Comparison of ENCODE assay signal across 23 mouse cellular contexts in the genomic region with DNA sequence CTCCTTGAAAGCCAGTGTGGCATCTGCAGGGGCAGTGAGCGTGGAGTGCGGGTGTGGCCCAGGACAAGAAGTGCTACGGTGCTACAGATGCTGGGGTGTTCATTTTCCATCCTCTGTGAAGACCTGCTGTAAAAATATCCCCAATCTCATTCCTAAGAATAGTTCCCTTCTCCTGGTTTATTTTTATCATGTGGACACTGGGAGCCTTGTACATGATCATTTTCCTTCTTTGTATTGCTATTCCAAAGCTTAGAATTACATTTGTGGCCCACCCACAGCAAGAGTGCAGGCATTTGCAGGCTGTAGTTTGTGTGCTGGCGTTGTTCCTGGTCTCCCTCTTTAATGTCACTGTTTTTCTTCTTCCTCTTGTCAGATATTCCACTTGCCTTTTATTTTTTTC.
DNase-seq lines count a peak whose midpoint lies in the region; ATAC-seq lines count a peak whose summit lies in the region.
"Had no signal": no experiment of that assay in that cellular context is flagged by ENCODE, and none has a peak within 500 bp of the region (broad histone marks: within the 10 kb centered on the region; RNA-seq: fewer than 3 reads in every experiment).

No protein-coding gene starts in this region.

- no peaks in the 10 kb centered on the region for H3K27me3 ChIP-seq in heart, embryonic 12.5 days (replicated peaks)
- no peaks in the 10 kb centered on the region for H3K27me3 ChIP-seq in kidney, embryonic 16.5 days (ENCODE audit: insufficient read depth, low read length)
- no peaks in the 10 kb centered on the region for H3K27me3 ChIP-seq in stomach, embryonic 16.5 days (ENCODE audit: control insufficient read depth, insufficient read depth, low read length)
- H3K27me3 ChIP-seq in forebrain, embryonic 13.5 days, result no peaks in the 10 kb centered on the region
- H3K27me3 ChIP-seq: liver, embryonic 12.5 days; lung, embryonic 15.5 days; midbrain, embryonic 12.5 days; neural tube, embryonic 15.5 days; Patski had no signal

- H3K9me3 ChIP-seq in heart, embryonic 12.5 days (replicated peaks), result no peaks in the 10 kb centered on the region
- H3K9me3 ChIP-seq in kidney, embryonic 16.5 days (ENCODE audit: low read length), result no peaks in the 10 kb centered on the region
- no peaks in the 10 kb centered on the region for H3K9me3 ChIP-seq in stomach, embryonic 16.5 days (replicated peaks; ENCODE audit: control insufficient read depth, low read length)
- H3K9me3 ChIP-seq in forebrain, embryonic 13.5 days (replicated peaks), result no peaks in the 10 kb centered on the region
- H3K9me3 ChIP-seq: liver, embryonic 12.5 days; lung, embryonic 15.5 days; midbrain, embryonic 12.5 days; neural tube, embryonic 15.5 days had no signal

- ATAC-seq in heart, embryonic 12.5 days (ENCODE audit: insufficient number of reproducible peaks, low FRiP score), result no peak
- no peak for ATAC-seq in kidney, embryonic 16.5 days (ENCODE audit: low FRiP score, low TSS enrichment)
- 0 out of 2 replicates have a peak, but pooled peaks have one; percentile 27 for ATAC-seq in stomach, embryonic 16.5 days (ENCODE audit: insufficient read depth, low FRiP score)
- ATAC-seq in forebrain, embryonic 13.5 days, result no peak
- ATAC-seq: activated CD4-positive, CD25-positive, alpha-beta regulatory T cell, adult 4 months; forebrain, embryonic 16.5 days; inflammation-experienced regulatory T-cells, adult 6 months; liver, embryonic 12.5 days; Patski had no signal

- no peak for DNase-seq in heart, adult 8-10 months (ENCODE audit: low spot score)
- peak; percentile 20 for DNase-seq in kidney, postnatal 10 days
- DNase-seq in right cerebral cortex, postnatal 10 days (ENCODE audit: low spot score in 2 of 2), result peak; percentile 50 to 60
- DNase-seq in right cerebral cortex, postnatal 14 days, result no peak
- DNase-seq: adrenal gland, postnatal 14 days; cerebellum, adult 18-20 months; cerebellum, postnatal 36 days; gastrocnemius, postnatal 14 days; kidney, postnatal 14 days; thymus, adult 18-20 months had no signal

- H3K4me3 ChIP-seq in heart, embryonic 12.5 days, result no peak overlapping the region
- H3K4me3 ChIP-seq in kidney, embryonic 16.5 days (ENCODE audit: low read length), result no peak overlapping the region
- H3K4me3 ChIP-seq in stomach, embryonic 16.5 days (replicated peaks; ENCODE audit: low read length), result no peak overlapping the region
- no peak overlapping the region for H3K4me3 ChIP-seq in forebrain, embryonic 13.5 days
- H3K4me3 ChIP-seq: liver, embryonic 12.5 days; lung, embryonic 15.5 days; midbrain, embryonic 12.5 days; neural tube, embryonic 15.5 days had no signal

- peaks cover 31% of the 10 kb centered on the region for H3K4me1 ChIP-seq in heart, embryonic 12.5 days (replicated peaks)
- H3K4me1 ChIP-seq in kidney, embryonic 16.5 days (ENCODE audit: insufficient read depth, low read length), result peaks cover 27% of the 10 kb centered on the region
- H3K4me1 ChIP-seq in stomach, embryonic 16.5 days (ENCODE audit: control insufficient read depth, insufficient read depth, low read length), result peaks cover 18% of the 10 kb centered on the region
- H3K4me1 ChIP-seq in forebrain, embryonic 13.5 days, result peaks cover 14% of the 10 kb centered on the region
- H3K4me1 ChIP-seq: neural tube, embryonic 15.5 days had no signal

- H3K27ac ChIP-seq in heart, embryonic 12.5 days (ENCODE audit: poor library complexity, severe bottlenecking), result no peak overlapping the region; the same call in 1 of the 2 replicates
- no peak overlapping the region for H3K27ac ChIP-seq in kidney, embryonic 16.5 days (ENCODE audit: low read length)
- peak overlapping the region; percentile 61 for H3K27ac ChIP-seq in stomach, embryonic 16.5 days (ENCODE audit: low read length)
- no peak overlapping the region for H3K27ac ChIP-seq in forebrain, embryonic 13.5 days
- H3K27ac ChIP-seq: liver, embryonic 12.5 days; lung, embryonic 15.5 days; macrophage; midbrain, embryonic 12.5 days; neural tube, embryonic 15.5 days had no signal

- H3K36me3 ChIP-seq in heart, embryonic 12.5 days, result no peaks in the 10 kb centered on the region
- H3K36me3 ChIP-seq in kidney, embryonic 16.5 days (ENCODE audit: insufficient read depth, low read length), result 0 out of 2 replicates have a peak, but pooled peaks cover 5% of the 10 kb centered on the region
- H3K36me3 ChIP-seq in stomach, embryonic 16.5 days (ENCODE audit: control insufficient read depth, insufficient read depth, low read length), result no peaks in the 10 kb centered on the region
- no peaks in the 10 kb centered on the region for H3K36me3 ChIP-seq in forebrain, embryonic 13.5 days (ENCODE audit: poor library complexity, severe bottlenecking)
- H3K36me3 ChIP-seq: liver, embryonic 12.5 days; lung, embryonic 15.5 days; midbrain, embryonic 12.5 days; neural tube, embryonic 15.5 days had no signal

- no peak overlapping the region for H3K9ac ChIP-seq in heart, embryonic 12.5 days
- no peak overlapping the region for H3K9ac ChIP-seq in kidney, embryonic 16.5 days (replicated peaks; ENCODE audit: low read length)
- H3K9ac ChIP-seq in stomach, embryonic 16.5 days (ENCODE audit: low read length), result no peak overlapping the region
- no peak overlapping the region for H3K9ac ChIP-seq in forebrain, embryonic 13.5 days
- H3K9ac ChIP-seq: liver, embryonic 12.5 days; lung, embryonic 15.5 days; midbrain, embryonic 12.5 days; neural tube, embryonic 15.5 days had no signal

- peak overlapping the region; percentile 24; the same call in 1 of the 2 replicates for H3K4me2 ChIP-seq in heart, embryonic 12.5 days
- no peak overlapping the region for H3K4me2 ChIP-seq in kidney, embryonic 16.5 days (replicated peaks; ENCODE audit: low read depth, low read length)
- H3K4me2 ChIP-seq in stomach, embryonic 16.5 days (ENCODE audit: low read depth, low read length), result no peak overlapping the region
- no peak overlapping the region for H3K4me2 ChIP-seq in forebrain, embryonic 13.5 days
- H3K4me2 ChIP-seq: liver, embryonic 12.5 days; lung, embryonic 15.5 days; midbrain, embryonic 12.5 days; neural tube, embryonic 15.5 days had no signal

- WGBS in heart, embryonic 12.5 days, result 58% methylated on average over 4 of the region's 4 CpGs
- WGBS in kidney, embryonic 16.5 days, result 75% methylated on average over 4 of the region's 4 CpGs
- WGBS in stomach, embryonic 16.5 days, result 77% methylated on average over 4 of the region's 4 CpGs
- WGBS in forebrain, embryonic 13.5 days, result 92% methylated on average over 4 of the region's 4 CpGs

Comparison
In these comparisons a context has a peak if more than half of its experiments do, and no peak if none do; other contexts are left out.
1. DNase-seq: peak in kidney, postnatal 10 days (single experiment) and right cerebral cortex, postnatal 10 days (2 of 2); none in heart, adult 8-10 months (single experiment) and right cerebral cortex, postnatal 14 days (single experiment).